Mouse (Mus musculus): ENCODE measurements around the gene Olfr875.
"Not testable (repeated sequence)": the region's sequence is repeated elsewhere in the genome, so short reads cannot be mapped to it uniquely, and the experiment has no call there.

The Olfr875 gene

DNA sequence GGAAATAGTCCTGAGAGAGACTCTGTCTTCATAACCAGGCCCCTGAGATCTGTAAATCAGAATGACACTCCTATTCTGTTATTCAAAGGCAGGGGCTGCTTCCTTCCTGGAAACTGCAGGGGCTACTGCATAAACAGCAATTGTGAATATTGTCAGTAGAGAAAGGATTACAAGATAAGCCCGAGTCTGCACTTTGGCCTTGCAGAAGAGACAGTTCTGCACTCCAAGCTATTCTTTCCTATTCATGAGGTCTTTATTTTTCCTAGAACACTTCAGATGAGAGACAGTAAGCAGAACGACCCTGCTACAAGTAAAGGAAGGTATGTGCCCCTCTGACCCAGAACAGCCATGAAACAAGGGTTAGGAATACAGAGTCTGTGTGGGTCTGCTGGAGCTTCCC is at the start of gene Olfr875:
Gene Olfr875, plus strand, starts transcription at position 99 of the 400 bp plus-strand sequence.
- DNase-seq (ENCODE audit: low spot score) = no peak

DNA sequence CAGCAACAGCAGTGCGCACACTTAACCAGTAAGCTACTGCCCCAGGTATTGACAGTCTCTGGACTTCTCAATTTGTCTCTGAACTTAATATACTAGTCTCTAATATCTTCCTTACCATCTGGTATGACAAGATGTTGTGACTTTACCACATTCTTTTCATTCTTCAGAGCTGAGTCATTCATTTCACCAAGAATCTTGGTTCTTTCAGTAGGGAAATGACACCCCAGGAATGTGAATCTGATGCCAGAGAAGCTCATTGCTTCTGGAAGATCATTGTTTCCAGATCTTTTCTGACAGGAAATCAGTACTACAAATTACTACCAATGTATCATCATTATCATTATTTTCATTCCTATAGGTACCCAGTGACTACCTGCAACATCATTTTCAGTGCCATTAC is 37.3 kb upstream of the Olfr875 start:
- no peak for DNase-seq (ENCODE audit: low spot score)

DNA sequence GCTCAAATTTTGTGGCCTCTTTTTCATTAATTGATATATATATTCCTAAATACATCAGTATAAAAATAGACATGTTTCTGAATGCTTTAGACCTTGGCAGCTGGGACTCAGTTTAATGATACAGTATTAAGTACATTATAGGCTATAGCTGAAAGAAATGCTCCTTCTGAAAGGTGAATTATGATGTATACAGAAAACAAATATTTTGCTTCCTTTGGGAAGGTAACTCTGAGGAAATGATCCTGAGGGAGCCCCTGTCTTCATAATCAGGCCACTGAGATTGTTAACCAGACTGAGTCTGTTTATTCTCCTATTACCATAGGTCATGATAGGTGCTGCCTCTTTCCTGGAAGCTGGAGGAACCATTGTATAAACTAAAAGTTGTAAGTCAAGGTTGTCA is 26.9 kb upstream of the Olfr875 start, which contains the start of gene Olfr874:
Gene Olfr874, plus strand, starts transcription at position 301 of the 400 bp plus-strand sequence.
- no peak for DNase-seq (ENCODE audit: low spot score)

DNA sequence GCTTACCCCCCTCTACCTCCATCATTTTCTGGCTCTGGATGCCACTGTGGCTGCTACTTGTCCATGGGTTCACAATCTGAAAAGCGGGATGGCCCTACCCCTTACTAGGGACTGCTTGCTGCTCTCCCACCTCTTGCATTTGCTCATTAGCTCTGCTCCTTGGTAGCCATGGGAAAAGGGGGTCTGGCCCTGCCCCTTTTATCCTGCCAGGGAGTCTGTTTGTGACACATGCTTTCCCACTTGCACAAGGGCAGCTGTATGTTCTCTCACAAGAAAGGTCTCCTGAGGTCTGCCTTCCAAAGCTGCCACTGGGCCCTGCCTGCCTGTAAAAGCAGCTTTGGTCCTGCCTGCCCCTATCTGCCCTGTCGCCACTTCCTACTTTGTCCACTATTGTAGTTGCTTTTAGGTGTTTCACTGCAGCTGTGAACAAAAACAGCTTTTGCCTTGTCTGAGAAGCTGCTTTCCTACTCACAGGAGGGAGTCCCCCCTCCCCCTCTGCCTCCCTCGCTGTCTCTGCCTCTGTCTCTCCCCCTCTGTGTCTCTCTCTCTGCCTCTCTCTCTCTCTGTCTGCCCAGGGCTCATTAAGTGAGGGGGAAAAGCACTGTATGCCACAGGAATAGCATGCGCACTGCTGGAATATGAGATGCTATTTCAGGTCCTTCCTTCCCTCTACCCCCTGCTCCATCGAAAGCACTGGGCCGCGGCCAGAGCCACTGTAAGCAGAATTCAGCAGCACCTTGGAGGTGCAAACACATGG is 21.2 kb upstream of the Olfr875 start:
- DNase-seq (ENCODE audit: low spot score) = no peak

DNA sequence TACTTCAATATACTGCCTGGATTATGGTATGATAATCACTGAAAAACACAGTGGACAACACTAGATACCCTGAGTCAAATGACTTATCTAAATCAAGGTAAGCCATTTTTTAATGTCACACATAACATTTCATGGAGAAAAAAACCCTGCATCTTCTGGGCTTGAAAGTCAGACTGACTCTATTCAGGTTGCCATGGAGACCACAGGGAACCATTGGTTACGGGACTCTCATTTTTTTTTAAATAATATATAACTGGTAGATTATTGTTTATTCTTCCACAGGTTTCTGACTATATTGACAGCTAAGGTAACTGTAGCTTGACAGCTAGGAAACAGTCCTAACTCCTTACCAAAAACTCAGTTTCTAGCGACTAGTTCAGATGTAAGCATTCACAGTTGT is 20.2 kb upstream of the Olfr875 start:
- DNase-seq (ENCODE audit: low spot score) = no peak

DNA sequence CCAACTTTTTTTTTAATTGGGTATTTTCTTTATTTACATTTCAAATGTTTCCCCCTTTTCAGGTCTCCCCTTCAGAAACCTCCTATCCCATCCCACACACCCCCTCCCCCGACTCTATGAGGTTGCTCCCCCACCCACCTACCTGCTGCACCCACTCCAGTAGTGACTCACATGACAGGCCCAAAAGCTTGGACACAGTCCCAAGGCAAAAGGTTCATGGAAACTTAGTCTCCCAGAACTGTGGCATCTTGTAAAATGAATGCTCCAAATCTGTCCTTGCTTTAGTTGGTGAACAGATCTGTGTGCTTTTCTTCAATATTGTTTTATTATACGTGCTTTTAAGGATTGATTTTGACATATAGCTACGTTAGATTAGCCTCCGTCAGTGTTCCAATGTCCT is 19.7 kb upstream of the Olfr875 start:
- DNase-seq (ENCODE audit: low spot score) = no peak

DNA sequence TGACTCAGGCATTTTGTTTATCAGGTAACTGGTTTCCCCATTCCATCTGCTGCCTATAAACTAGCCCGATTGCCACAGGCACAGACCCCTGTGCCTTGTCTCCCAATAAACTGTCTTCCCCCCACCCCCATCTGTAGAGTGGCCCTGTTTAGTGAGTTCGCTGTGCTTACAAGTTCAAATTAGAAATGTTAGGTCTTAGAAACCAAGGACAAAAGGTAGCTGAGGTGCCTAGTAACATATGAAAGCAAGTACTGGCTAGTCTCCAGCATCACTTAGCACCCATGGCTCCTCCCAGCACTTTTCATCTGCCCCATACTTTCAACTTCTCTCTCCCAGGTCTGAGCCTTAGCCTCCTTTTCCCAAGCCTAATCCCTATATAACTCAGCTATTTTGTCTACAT is 9.9 kb upstream of the Olfr875 start:
- DNase-seq (ENCODE audit: low spot score) = no peak

DNA sequence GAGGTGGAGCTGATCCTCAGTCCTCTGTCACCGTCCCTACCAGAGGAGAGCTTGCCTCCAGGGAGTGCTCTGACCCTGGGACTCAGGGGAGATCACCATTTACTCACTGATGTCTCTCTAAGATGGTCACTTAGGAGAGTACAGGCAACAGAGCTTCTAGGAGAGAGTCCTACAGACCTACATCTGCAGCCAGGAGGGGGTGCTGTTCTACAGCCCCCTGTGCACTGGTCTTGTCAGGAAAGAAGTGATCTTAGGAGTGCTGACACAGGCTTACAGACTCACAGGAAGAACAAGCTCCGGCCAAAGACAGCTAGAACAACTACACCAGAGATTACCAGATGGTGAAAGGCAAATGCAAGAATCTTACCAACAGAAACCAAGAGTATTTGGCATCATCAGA is 9.1 kb upstream of the Olfr875 start:
- no peak for DNase-seq (ENCODE audit: low spot score)

DNA sequence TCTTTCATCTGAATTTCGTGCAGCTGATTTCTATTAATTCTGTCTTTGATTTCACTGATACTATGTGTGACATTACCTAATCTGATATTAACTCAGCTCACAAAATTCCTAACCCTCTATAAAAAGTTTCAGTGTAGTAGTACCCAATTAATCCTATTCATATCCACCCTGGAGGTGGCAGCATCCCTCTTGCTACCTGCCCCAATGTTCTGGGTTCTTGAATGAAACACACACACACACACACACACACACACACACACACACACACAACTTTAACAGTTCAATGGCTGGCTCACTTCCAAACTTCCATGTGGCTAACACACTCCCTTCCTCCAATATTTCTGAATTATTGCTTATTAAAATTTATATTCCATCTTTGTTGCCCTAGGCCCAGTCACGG is 996 bp upstream of the Olfr875 start:
- DNase-seq (ENCODE audit: low spot score) = no peak

DNA sequence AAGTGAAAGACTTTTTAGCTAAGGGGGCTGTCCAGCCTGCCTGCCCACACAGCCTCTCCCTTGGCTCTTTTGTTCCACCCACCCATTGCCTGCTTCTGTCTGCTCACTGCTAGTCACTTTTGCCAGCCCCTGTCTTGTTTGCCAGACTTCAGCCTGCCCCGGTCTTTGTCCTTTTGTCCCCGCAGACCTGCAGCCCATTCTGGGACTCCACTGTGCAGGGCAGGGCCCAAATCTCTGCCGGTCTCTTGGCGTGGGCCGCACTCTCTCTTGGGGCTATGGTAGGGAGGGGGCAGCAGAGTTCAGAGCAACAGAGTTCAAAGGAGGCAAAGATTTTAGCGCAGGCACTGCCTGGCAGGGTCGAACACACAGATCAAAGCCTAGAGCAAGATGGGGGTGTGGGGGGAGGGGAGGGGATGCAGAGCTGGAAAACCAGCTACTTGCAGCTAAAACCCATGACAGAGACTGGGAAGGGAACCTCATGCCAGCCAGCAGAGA is 11.2 kb downstream of the Olfr875 start:
- DNase-seq (ENCODE audit: low spot score) = no peak

DNA sequence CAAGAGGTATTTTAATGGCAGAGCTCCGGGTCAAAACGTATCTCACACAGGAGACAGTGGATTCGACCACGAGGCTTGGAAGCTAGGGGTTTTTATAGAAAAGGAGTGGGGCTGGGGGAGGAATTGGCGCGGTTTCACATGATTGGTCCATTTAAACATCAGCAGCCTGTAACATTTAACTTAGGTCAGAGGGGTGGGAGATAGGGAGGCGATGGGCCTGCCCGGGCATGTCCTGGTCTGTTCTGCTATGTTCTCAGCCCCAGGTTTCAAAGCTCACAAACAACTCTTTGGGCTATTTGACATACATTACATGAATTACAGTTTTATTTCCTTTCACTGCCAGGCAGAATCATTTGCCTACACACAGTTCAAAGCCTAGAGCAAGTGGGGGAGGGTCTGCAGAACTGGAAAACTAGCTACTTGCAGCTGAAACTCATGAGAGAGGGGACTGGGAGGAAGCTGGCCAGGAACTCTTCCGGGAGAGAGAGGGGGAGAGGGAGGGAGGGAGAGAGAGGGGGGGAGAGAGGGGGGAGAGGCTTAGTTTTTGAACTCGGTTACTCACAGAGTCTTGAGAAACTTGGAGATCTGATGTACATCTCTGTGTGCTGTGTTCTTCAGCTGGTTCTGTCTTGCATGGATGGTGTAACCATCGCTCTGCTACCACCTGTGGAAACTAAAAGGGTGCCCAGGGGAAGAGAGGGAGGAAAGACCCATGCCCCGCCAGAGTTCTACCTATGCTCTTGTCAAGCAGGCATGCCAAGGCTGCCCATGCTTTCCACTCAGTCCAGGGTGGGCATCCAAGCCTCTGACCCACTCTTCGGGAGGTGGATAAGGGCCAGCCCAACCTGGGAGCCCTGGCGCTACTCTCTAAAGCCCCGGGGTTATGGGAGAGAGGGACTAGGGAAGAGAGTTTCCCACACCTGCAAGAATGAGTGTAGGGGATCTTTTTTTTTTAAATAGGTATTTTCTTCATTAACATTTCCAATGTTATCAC is 12.0 kb downstream of the Olfr875 start:
- not testable (repeated sequence) for DNase-seq (ENCODE audit: low spot score)

DNA sequence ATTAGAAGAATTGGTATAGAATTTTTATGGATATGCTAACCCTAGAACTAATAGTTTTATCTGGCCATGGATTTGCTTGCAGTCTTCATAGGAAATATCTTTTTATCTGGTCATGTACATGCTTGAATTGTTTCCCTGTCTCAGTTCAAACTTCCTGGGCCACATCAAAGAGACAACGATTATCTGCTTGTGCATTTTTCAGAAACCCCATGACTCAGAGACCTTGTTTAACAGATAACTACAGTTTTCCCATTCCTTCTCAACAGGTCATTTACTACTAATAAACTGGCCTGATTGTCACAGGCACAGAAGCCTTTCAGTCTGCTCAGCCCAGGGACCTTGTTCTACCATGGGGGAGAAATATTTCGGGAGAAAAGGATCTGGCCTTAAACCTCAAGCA is 14.8 kb downstream of the Olfr875 start:
- DNase-seq (ENCODE audit: low spot score) = no peak

DNA sequence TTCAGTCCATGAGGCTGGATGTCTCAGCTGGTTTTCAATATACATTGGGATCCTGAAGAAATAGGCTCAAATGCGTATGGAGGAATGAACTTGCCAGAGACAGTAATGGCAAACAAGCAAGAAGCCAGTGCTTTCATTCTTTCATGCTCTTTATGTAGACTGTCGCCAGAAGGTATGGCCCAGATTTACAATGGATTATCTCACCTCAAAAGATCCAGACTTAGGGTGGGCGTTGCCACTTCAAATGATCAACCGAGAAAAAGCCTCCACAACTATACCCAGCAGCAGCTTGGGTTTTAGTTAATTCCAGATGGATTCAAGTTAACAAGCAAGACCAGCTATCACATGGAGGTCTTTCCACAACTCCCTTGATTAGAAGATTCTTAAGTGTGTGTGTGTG is 30.4 kb downstream of the Olfr875 start:
- DNase-seq (ENCODE audit: low spot score) = no peak

DNA sequence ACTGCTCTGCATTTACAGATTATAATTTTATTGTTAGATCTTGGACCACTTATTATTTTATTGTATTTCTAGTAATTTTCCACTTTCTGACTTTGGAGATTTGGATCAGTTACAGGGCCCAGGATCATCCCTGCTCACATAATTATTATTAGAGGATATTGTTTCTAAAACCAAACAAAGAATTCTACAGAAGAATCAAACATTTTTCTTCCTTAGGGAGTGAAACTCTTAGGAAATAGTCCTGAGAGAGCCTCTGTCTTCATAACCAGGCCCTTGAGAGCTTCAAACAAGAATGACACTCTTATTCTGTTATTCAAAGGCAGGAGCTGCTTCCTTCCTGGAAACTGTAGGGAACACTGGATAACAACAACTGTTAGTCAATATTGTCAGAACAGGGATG is 31.1 kb downstream of the Olfr875 start, which contains the start of gene Olfr876:
Gene Olfr876, plus strand, starts transcription at position 301 of the 400 bp plus-strand sequence.
- DNase-seq (ENCODE audit: low spot score) = no peak

DNA sequence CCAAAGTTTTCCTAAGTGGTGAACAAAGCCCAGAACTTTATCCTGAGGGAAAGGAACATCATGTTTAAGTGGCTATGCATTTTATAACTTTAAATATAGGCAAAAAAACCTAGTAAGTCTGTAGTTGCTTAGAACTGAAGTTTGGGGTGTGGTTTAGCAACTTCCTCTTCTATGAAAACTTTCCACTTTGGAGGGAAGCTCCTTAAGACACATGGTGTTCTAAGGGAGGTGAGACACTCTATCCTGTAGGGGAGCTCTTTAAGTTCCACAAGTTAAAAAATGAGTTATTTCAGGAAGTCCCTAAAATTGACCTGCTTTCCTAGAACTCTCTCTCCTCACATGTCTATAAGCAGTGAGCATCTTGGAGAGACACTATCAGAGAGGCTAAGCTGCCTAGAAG is 35.6 kb downstream of the Olfr875 start:
- no peak for DNase-seq (ENCODE audit: low spot score)

DNA sequence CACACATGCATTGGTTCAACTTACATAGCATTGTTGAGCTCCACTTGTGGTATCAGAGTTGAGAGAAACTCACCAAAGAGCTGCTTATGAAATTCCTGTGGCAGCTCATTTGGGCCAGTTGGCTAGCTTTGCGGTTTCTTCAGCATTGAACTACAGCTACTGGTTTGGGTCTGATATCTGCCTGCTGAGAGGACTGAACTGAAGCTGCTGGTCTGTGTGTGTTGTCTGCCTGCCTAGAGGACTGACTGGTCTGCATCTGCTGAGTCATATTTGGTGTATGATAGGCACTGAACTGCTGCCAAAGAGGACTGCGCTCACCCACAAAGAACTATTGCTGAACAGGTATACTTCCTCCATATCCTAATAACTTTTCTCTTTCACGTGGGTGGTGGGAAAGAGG is 36.8 kb downstream of the Olfr875 start:
- DNase-seq (ENCODE audit: low spot score) = no peak

DNA sequence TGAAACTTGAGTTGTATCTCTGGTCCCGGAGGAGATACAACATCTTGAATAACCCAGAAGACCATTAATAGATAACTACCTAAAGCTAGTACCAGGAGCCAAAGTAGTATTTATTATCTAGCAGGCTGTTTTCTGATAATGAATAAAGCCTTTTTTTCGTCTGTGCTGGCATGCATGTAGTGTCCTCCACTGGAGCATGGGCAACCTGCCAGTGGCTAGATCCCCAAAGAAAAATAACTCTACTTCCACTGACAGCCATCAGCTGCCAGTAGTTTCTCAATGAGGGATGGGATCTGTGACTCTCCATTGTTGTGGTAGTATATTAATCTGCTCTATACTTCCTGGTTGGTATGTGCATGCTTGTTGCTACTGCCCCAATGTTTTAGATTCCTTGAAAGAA is 37.3 kb downstream of the Olfr875 start:
- no peak for DNase-seq (ENCODE audit: low spot score)

DNA sequence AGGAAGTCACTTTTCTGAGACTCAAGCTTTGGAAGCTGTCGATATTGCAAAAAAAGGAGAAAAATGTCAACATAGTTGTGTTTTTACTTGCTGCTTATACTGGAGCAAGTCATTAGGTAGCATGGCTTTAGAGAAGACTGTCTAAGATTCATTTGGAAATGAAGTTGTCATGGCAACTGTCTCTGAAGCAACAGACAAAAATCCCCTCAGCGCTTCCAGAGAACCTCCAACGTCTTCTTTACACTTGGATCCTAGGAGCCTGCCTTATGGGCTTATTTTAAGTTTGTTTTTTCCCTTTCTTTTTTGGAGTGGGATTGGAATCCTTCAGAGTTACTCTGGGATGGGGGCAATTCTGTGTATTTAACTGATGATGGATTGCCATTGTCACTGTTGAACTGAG is 43.0 kb downstream of the Olfr875 start:
- no peak for DNase-seq (ENCODE audit: low spot score)
